Mouse (Mus musculus): ENCODE measurements around the gene Gm20458.

The Gm20458 gene

GRCm38 (mm10) chr2:164460745-164461551 lies at the start of gene Gm20458:
Gene Gm20458 (plus strand): TSS chr2:164460967.
- DNase-seq, result peak; percentile 96 to 98

DNA sequence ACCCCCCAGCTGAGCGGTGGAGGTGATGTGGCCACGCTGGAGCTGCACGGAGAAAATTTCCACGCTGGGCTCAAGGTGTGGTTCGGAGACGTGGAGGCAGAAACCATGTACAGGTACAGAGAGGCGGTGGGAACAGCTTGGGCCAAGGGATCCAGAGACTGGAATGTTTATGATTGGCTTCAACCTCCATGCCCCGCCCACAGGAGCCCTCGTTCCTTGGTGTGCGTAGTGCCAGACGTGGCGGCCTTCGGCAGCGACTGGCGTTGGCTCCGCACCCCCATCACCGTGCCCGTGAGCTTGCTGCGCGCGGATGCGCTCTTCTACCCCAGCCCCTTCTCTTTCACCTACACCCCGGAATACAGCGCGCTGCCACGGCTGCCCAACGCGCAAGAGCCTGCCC lies 46.6 kb upstream of the Gm20458 start:
- DNase-seq, result no peak

GRCm38 (mm10) chr2:164414581-164414980 lies 46.2 kb upstream of the Gm20458 start:
- DNase-seq, result no peak

DNA sequence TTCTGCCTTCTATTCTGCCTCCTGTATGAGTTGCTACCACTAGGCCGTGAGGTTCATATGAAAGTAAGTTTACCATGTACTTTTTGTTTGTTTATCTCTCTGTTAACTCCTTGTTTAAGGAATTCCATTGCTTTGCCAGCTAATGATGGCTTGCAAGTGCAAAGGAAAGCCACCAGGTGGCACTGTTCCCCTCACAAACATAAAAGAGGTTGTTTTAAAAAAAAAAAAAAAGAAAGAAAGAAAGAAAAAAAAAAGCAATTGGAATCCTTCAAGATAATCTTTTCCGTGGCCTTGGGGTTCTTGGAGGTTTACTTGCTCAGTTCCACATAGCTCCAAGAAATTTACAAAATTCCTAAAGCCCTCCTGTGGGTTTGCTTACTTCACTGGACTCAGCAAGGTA lies 43.6 kb upstream of the Gm20458 start:
- DNase-seq, result peak in 1 of 2 experiments; percentile 65

DNA sequence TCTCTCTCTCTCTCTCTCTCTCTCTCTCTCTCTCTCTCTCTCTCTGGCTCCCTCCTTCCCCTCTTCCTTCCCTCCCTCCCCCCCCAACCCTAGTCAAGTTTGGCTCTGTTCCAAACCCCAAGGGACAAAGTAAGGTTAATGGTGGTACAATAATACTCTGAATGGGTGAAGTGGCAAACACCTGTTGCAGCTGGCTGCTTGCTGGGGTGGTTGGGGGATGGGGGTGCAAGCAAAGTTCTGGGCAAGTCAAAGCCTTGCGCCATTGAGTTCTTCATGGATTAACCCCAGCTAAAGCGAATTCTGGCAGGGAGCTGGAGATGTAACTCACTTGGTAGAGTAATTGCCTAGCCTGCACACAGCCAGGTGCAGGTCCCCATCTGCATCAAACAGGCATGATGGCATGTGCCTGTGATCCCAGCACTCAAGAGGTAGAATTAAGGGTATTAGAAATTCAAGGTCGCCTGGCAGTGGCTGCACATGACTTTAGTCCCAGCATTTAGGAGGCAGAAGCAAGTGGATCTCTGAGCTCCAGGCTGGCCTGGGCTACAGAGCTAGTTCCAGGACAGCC lies 42.4 kb upstream of the Gm20458 start:
- peak in 1 of 2 experiments; percentile 74 for DNase-seq

DNA sequence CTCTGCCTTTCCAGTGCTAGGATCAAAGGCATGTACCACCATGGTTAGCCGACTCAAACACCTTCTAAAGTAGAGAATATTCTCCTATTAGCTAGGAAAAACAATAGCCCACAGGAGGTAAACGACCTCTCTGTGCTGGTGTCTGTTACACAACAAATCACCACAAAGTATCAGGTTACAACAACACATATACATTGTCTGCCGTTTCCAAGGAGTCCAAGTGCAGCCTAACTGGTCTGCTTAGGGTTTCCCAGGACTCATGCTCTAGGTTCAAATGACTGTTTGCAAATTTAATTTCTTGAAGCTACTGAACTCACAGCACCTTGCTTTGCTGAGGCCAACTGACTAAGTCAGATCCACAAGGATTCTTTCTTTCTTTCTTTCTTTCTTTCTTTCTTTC lies 41.3 kb upstream of the Gm20458 start:
- no peak for DNase-seq

- DNase-seq, result no peak
These were observed 39.5 kb upstream of the Gm20458 start for GRCm38 (mm10) chr2:164421306-164421705.

DNA sequence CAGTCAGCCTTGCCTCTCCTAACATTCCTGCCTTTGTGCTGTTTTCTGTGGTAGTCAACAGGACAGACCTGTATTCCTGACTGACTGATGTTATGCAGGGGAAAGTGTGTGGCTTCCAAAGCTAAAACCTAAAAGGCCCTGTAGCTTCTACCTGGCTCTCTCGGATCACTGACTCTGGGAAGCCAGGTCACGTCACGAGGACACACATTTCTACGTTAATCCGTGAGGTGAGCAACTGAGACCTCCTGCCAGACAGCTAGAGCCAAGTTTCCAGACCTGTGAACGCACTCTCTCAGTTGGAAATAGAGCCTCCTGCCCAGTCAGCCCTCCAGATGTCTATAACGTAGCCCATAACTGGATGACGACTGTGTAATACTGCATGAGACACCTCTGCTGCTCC lies 38.8 kb upstream of the Gm20458 start:
- peak; percentile 73 to 86 for DNase-seq

- DNase-seq, result no peak
These were observed 37.9 kb upstream of the Gm20458 start for GRCm38 (mm10) chr2:164422675-164423393.

- DNase-seq, result peak in 1 of 2 experiments; percentile 42
These were observed 37.3 kb upstream of the Gm20458 start for GRCm38 (mm10) chr2:164423464-164423863.

- DNase-seq, result no peak
These were observed 36.4 kb upstream of the Gm20458 start for GRCm38 (mm10) chr2:164424406-164424805.

DNA sequence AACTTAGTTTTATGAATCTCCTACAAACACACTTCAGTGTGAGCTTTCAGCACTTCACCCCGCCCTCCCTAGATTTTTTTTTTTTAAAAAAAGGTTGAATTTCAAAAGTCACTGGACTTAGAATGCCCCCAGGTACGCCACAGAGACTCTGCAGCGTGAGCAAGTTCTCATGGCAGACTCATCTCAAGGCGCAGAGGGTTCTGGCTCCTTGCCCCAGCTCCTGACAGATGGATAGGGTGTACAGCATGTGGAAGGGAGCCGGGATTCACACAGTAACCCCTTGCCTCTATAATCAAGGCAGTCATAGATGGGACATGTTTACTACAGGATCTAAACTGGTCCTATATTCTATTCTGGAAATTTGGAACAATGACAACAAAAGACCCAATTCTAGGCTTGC lies 35.4 kb upstream of the Gm20458 start:
- DNase-seq, result peak; percentile 80 to 85

DNA sequence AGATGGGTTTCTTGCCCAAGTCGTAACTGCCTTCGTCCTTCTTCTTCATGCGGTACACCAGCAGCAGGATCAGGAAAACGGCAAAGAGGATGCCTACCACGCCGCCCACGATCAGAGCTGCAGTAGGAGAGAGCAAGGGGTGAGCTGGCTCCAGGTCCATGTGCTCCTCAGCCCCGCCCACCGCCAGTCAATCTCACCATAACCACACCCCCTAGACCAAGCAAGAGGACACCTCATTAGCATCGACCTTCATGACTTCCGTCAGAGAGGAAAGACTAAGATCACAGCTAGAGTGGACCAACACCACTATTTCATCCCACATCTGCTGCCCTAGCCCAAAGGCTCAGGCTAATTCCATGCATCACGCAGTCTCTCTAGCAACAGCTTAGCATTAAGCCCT lies 34.6 kb upstream of the Gm20458 start:
- peak in 1 of 2 experiments; percentile 78 for DNase-seq

GRCm38 (mm10) chr2:164426952-164427351 lies 33.8 kb upstream of the Gm20458 start:
- peak in 1 of 2 experiments; percentile 7 for DNase-seq

DNA sequence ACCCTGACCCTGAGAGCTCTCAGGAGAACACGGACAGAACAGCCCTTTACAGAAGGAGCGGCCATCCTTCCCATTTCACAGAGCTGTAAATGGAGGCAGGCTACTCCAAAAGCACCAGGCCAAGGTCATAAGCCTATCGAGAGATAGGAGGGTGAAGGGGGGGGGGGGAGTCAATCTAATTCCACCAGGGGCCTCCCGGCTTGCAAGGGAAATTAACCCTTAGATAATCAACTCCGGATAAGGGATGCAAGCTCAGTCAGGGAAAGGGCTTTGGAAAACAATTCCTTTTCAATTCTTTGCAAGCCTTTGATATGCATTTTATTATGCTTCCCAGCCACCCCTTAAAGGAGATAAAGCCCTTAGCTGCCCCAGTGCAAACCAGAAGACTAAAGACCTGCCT lies 32.3 kb upstream of the Gm20458 start:
- no peak for DNase-seq

DNA sequence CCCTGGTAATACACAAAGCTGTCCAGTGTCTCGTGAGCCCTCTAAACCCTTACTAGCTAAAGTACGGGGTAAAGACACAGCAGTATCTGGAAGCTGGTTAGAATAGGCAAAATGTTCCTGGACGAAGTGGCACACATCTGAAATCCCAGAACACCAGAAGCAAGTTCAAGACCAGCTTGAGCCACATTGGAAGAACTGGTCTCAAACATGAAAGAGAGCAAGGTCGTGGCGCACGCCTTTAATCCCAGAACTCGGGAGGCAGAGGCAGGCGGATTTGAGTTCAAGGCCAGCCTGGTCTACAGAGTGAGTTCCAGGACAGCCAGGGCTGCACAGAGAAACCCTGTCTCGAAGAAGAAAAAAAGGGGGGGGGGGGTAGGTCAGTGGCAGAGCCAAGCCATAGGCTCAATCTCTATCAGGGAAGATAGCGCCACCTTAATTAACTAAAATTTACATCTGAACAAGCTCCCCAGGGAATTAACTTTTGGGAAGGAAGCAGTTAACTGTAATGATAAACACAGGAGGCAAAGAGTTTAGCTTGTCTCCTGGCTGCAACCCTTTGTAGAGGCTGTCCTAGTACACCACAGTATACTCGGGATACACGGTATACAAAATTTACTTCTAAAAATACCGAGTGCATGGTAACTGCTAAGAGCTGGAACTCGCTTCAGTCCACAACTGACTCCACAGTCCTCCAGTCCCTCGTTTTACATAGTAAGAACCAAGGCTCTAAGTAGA lies 30.7 kb upstream of the Gm20458 start:
- DNase-seq, result peak in 1 of 2 experiments; percentile 2

- DNase-seq, result peak; percentile 74 to 80
These were observed 30.1 kb upstream of the Gm20458 start for GRCm38 (mm10) chr2:164430697-164431096.

- peak in 1 of 2 experiments; percentile 71 for DNase-seq
These were observed 28.9 kb upstream of the Gm20458 start for GRCm38 (mm10) chr2:164431676-164432465.

- peak in 1 of 2 experiments; percentile 68 for DNase-seq
These were observed 28.1 kb upstream of the Gm20458 start for GRCm38 (mm10) chr2:164432541-164433191.

GRCm38 (mm10) chr2:164433278-164433895 lies 27.4 kb upstream of the Gm20458 start:
- peak in 1 of 2 experiments; percentile 30 for DNase-seq

DNA sequence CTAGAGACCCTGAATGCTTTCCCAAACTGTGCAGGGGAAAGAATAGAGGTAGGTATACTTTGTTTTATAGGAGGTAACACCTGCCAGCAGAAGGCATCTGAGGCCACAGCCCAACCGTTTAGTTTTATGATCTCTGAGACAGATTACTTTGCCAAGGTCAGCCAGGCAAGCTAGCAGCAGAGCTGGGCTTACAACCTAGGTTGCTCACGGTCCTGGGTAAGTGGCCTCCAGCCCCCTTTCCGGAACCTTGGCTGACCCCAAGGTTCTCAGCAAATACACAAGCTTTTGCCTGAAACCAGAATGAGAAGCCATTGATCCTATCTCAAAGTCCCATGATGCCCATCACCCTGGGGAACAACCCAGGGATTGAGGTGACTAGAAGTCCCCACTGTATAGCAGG lies 26.1 kb upstream of the Gm20458 start:
- DNase-seq, result peak in 1 of 2 experiments; percentile 52
